Mouse (Mus musculus) testis, adult 10 weeks (tissue): Measurements from ENCODE around the gene Tcl1b2. TPM values are rescaled to one million over a fixed set of nuclear protein-coding genes. Genes with fewer than 3 reads are reported as not detected.

ENCODE experiments used
- polyA plus RNA-seq: library from polyadenylated mRNA; stranded (reverse); fragments of 350-450 nt; fragmentation: Illumina TruSeq; extraction: RNeasy Lipid Tissue Mini Kit (QIAGEN cat#74804); gene quantifications from one replicate; pipeline ENCODE4 v1.2.3, GENCODE M21; 2014; ENCODE audit warnings: low read depth, low replicate concordance

Tcl1b2 gene
- polyA plus RNA-seq, result not detected

GRCm38 (mm10) chr12:105145714-105146113 is at the start of gene Tcl1b2:
Gene Tcl1b2 (plus strand): TSS chr12:105146014.

DNA sequence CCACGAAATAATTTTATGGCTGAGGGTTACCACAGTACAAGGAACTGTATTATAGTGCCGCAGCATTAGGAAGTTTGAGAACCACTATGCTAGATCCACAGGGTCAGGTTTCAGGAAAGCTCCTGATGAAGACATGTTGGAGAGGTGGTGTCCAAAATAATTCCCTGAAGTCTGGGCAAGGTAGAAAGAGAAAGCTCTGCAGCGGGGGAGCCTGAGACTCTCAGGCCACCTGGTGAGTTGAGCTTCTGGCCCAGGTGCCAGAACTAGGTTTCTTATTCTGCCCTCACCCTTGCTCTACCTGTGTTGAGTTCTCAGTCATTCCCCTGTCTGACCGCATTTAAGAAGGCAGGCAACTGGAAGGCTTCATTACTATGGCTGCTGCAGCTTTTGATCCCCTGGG is 13.6 kb downstream of the Tcl1b2 start, which contains the start of gene Tcl1b1:
TSS of gene Tcl1b1 (plus strand) at position 301 of the 400 bp plus-strand sequence.

DNA sequence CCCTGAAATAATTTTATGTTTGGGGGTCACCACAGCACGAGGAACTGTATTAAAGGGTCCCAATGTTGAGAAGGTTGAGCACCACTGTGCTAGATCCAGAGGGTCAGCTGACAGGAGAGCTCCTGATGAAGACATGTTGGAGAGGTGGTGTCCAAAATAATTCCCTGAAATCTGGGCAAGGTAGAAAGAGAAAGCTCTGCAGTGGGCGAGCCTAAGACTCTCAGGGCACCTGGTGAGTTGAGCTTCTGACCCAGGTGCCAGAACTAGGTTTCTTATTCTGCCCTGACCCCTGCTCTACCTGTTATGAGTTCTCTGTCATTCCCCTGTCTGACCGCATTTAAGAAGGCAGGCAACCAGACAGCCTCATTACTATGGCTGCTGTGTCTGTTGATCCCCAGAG is 30.2 kb downstream of the Tcl1b2 start, which contains the start of gene Tcl1b5:
TSS of gene Tcl1b5 (plus strand) at position 301 of the 400 bp plus-strand sequence.

GRCm38 (mm10) chr12:105190743-105191142 is 44.9 kb downstream of the Tcl1b2 start, which contains the start of gene Tcl1b3:
Gene Tcl1b3 (plus strand): TSS chr12:105191043.

GRCm38 (mm10) chr12:105201657-105202056 is 55.8 kb downstream of the Tcl1b2 start, which contains the start of gene Tcl1b4:
Gene Tcl1b4 (plus strand): TSS chr12:105201957.

Other genes with a start within 250 kb of the Tcl1b2 start
- 1.3 TPM for gene Syne3, start 136.2 kb upstream of the Tcl1b2 start, polyA plus RNA-seq
- gene Glrx5, start 113.3 kb upstream of the Tcl1b2 start, polyA plus RNA-seq, result 4.1 TPM
- not detected for gene Tcl1b1, start 13.7 kb downstream of the Tcl1b2 start, polyA plus RNA-seq
- not detected for gene Tcl1b5, start 30.3 kb downstream of the Tcl1b2 start, polyA plus RNA-seq
- gene Tcl1b3, start 45.0 kb downstream of the Tcl1b2 start, polyA plus RNA-seq, result not detected
- gene Tcl1b4, start 55.9 kb downstream of the Tcl1b2 start, polyA plus RNA-seq, result 0.14 TPM
- 0.15 TPM for gene Tcl1, start 76.8 kb downstream of the Tcl1b2 start, polyA plus RNA-seq
- not detected for gene Tunar, start 187.9 kb downstream of the Tcl1b2 start, polyA plus RNA-seq